8 mouse cellular contexts compared by ENCODE assay signal in the genomic region with DNA sequence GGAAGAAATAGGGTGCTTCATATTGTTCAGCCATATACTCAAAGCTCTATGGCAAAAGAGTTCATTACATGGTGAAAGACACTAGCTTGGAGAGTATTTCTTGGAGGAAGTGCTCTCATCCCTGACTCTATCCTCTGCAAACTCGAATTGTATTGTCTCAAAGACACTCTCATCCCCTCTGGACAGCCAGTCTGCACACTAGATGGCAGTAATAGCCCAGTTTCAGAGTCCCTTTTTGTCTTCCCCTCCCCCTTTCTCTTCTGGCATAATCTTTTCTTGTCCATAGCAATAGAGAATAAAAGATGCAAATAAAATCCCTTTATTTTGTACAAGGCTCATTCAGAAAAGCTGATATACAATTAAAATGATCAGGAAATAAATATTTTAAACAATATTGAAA.
DNase-seq lines count a peak whose midpoint lies in the region; ATAC-seq lines count a peak whose summit lies in the region.

No protein-coding gene starts in this region.

- 0% methylated on average over 1 of the region's 1 CpGs for WGBS in lung, embryonic 15.5 days

- no peaks in the 10 kb centered on the region for H3K27me3 ChIP-seq in lung, embryonic 15.5 days

- peak; percentile 69; the same call in 1 of the 2 replicates for ATAC-seq in lung, embryonic 15.5 days (ENCODE audit: borderline replicate concordance, extremely low read depth, low FRiP score, low TSS enrichment)
- no peak for ATAC-seq in monocyte, adult 5-6 weeks (replicated peaks; ENCODE audit: insufficient number of reproducible peaks, low FRiP score, low TSS enrichment, poor library complexity, severe bottlenecking)

- H3K9ac ChIP-seq in lung, embryonic 15.5 days, result no peak overlapping the region

- H3K4me1 ChIP-seq in lung, embryonic 15.5 days, result peaks cover 13% of the 10 kb centered on the region

- DNase-seq in 416B (ENCODE audit: low read depth) (peak; percentile 42), adipocyte (ENCODE audit: low spot score) (peak; percentile 92)
- DNase-seq in embryo, embryonic 9.5 days (ENCODE audit: extremely low spot score), result peak; percentile 83
- peak; percentile 46 to 72 for DNase-seq in heart, postnatal 14 days
- peak; percentile 63 to 70 for DNase-seq in kidney, postnatal 4 days
- DNase-seq in retina, postnatal 7 days (ENCODE audit: low read depth, low spot score), result peak; percentile 76

- intact Hi-C loops in heart, postnatal 14 days (cut with DNase I), result loop anchor here (5.0 to 10.0 kb wide), 4 partner anchors 368 to 979 kb away; no protein-coding TSS in a partner anchor

- H3K9me3 ChIP-seq in lung, embryonic 15.5 days, result no peaks in the 10 kb centered on the region

- no peak overlapping the region for H3K4me3 ChIP-seq in lung, embryonic 15.5 days

- H3K36me3 ChIP-seq in lung, embryonic 15.5 days, result no peaks in the 10 kb centered on the region

- H3K4me2 ChIP-seq in lung, embryonic 15.5 days, result no peak overlapping the region

- H3K27ac ChIP-seq in lung, embryonic 15.5 days, result no peak overlapping the region

Comparison
In these comparisons a context has a peak if more than half of its experiments do, and no peak if none do; other contexts are left out.
1. DNase-seq: peak in every context shown above with its lines; median percentile 92 in adipocyte; 83 in embryo, embryonic 9.5 days; 76 in retina, postnatal 7 days; 66 in kidney, postnatal 4 days; 59 in heart, postnatal 14 days; 42 in 416B.